Mouse (Mus musculus) liver, embryonic 14.5 days (tissue): ENCODE results near the gene St14. TPM values are rescaled to one million over a fixed set of nuclear protein-coding genes. Genes with fewer than 3 reads are reported as not detected.

ENCODE experiments used
- ATAC-seq: fragments of 200-750 bp; cut with Nextera tagmentation; 2 replicates; pipeline ENCODE4 v1.8.0; 2017; ENCODE audit warnings: moderate number of reproducible peaks, mild to moderate bottlenecking, moderate library complexity; ENCODE audit not compliant: insufficient read depth
- DNase-seq, 3 experiments: peaks; one replicate each; pipeline ENCODE4 v3.0.0-alpha.2; 2012 to 2013; ENCODE audit warnings: low read depth in 3 of 3, low spot score in 3 of 3
- H3K27ac ChIP-seq: fragments of 300-500 bp; sonication (generic); 2 replicates; pipeline ENCODE4 v1.5.1; 2014; ENCODE audit warnings: moderate library complexity, mild to moderate bottlenecking, control low read depth, inconsistent platforms
- H3K27me3 ChIP-seq: fragments of 300-500 bp; sonication (generic); 2 replicates; pipeline ENCODE4 v1.6.1; 2014; ENCODE audit warnings: mild to moderate bottlenecking, low read length, moderate library complexity; ENCODE audit not compliant: control insufficient read depth, insufficient read depth
- H3K36me3 ChIP-seq: fragments of 300-500 bp; sonication (generic); replicated peaks from 2 replicates; pipeline ENCODE4 v1.6.1; 2014; ENCODE audit warnings: low read depth; ENCODE audit not compliant: control insufficient read depth, insufficient read depth
- H3K4me1 ChIP-seq, 2 experiments: fragments of 200-500 bp in 1 of 2; fragments of 300-500 bp in 1 of 2; sonication (generic) in 1 of 2; replicated peaks; 2 replicates each; pipeline ENCODE4 v1.6.1; 2012 to 2014; ENCODE audit warnings: antibody characterized with exemption in 1 of 2, inconsistent platforms in 1 of 2, low read length in 1 of 2; ENCODE audit not compliant: control insufficient read depth in 2 of 2, insufficient read depth in 2 of 2
- H3K4me2 ChIP-seq: fragments of 300-500 bp; sonication (generic); 2 replicates; pipeline ENCODE4 v1.6.1; 2014; ENCODE audit warnings: low read depth, mild to moderate bottlenecking, control low read depth, moderate library complexity
- H3K4me3 ChIP-seq, 2 experiments: fragments of 200-500 bp in 1 of 2; fragments of 300-500 bp in 1 of 2; sonication (generic) in 1 of 2; 2 replicates each; pipeline ENCODE4 v1.5.1; 2012 to 2014; ENCODE audit warnings: low read depth in 2 of 2, low read length in 2 of 2, mild to moderate bottlenecking in 2 of 2, control low read depth in 1 of 2, inconsistent platforms in 1 of 2, moderate library complexity in 1 of 2; ENCODE audit not compliant: insufficient read depth in 1 of 2
- H3K9ac ChIP-seq: fragments of 300-500 bp; sonication (generic); replicated peaks from 2 replicates; pipeline ENCODE4 v1.6.1; 2014; ENCODE audit warnings: mild to moderate bottlenecking, control low read depth, moderate library complexity
- H3K9me3 ChIP-seq: fragments of 300-500 bp; sonication (generic); 2 replicates; pipeline ENCODE4 v1.6.1; 2016; ENCODE audit warnings: low read length, mixed read lengths; ENCODE audit not compliant: control insufficient read depth
- CTCF ChIP-seq: IDR thresholded peaks from 2 replicates; pipeline ENCODE4 v1.5.1; 2016; ENCODE audit warnings: antibody characterized with exemption, low read depth, control low read depth
- EP300 ChIP-seq: IDR thresholded peaks from 2 replicates; pipeline ENCODE4 v1.6.1; 2016; ENCODE audit warnings: antibody characterized with exemption, low read depth
- WGBS: fragments of 180-500 bp; shearing (Covaris S2); extraction: QIAGEN DNeasy Blood & Tissue Kit; methylation state at CpG from one replicate; pipeline ENCODE4 v1.1.7; 2014; ENCODE audit not compliant: insufficient replicate concordance; 5-methylcytosine and 5-hydroxymethylcytosine counted together
- polyA plus RNA-seq, 2 experiments: library from polyadenylated mRNA; depleted of rRNA in 1 of 2; stranded (reverse) in 1 of 2; unstranded in 1 of 2; fragments of >200 nt; fragmentation: Nextera tagmentation in 1 of 2; extraction: Ambion mirVana in 1 of 2; gene quantifications; 2 replicates each; pipeline versions ENCODE4 v1.2.1 to v1.2.3; 2012 to 2014

Gene St14
- polyA plus RNA-seq, 2 experiments: 0.33 to 0.37 TPM

DNA sequence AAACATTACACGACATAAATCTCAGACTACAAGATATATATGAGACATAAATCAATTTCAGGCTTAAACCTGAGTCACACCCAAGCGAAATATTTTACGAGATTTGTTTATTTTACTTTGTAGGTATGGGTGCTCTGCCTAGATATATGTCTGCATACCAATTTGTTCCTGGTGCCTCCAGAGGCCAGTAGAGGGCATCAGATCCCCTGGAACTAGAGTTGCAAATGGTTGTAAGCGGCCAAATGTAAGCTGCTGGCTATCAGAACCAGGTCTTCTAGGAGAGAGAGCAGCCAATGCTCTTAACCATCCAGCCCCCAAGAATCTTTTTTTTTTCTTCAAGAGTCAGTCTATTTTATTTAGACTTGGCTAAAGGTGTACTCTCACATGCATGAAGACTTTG, 28.3 kb upstream of the St14 start:
- Histone ChIP-seq H3K9ac (no peak overlapping the region), H3K36me3 (peaks cover 71% of the 10 kb centered on the region), H3K27ac (no peak overlapping the region), H3K4me2 (no peak overlapping the region), H3K4me1 (no peaks in the 10 kb centered on the region), H3K4me3 (no peak overlapping the region), H3K27me3 (no peaks in the 10 kb centered on the region), H3K9me3 (no peaks in the 10 kb centered on the region)
- DNase-seq (peak in 2 of 3 experiments; percentile 9 to 22), ATAC-seq (no peak)
- TF ChIP-seq CTCF (peak; percentile 60), EP300 (no peak)
- WGBS: 79% methylated on average over 4 of the region's 4 CpGs

DNA sequence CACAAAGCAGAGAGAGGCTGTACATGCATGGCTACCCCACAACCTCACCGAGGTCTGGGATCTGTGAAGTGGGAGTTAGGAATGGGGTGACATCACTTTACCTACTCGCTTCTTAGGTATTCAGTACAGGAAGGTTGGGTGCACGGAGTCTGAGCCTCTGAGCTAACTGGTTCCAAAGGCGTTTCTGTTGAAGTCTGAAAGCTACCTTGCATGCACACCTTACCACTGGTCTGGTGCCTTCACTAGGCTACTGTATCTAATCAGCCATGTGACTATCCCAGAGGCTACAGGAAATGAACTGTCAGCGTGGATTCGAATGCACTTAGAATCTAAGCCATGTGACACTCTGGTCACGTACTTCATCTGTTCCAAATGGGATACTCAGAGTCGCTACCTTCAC, 24.9 kb upstream of the St14 start:
- H3K9me3 ChIP-seq: no peaks in the 10 kb centered on the region
- H3K36me3 ChIP-seq: peaks cover 68% of the 10 kb centered on the region
- ATAC-seq: no peak
- TF ChIP-seq EP300 (no peak), CTCF (no peak)
- 75% methylated on average over 8 of the region's 8 CpGs for WGBS
- no peak overlapping the region for H3K4me3 ChIP-seq
- no peak for DNase-seq
- H3K4me2 ChIP-seq: no peak overlapping the region
- no peaks in the 10 kb centered on the region for H3K4me1 ChIP-seq
- H3K27me3 ChIP-seq: no peaks in the 10 kb centered on the region
- H3K27ac ChIP-seq: no peak overlapping the region
- no peak overlapping the region for H3K9ac ChIP-seq

DNA sequence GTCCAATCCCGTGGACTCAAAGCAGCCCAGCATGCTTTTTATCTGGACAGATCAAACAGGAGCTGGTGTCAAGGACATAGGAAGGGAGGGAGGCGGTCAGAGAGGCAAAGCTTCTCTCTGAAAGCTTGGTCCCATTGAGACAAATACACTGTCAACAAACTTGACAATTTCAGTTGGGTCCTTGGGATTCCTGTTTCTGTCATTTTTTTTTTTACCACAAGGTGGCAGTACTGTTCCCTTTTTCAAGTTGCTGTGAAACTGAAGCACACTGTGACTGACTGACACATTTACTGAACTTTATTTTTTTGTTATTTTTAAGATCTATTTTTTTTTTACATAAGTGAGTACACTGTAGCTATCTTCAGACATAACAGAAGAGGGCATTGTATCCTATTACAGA, 19.4 kb upstream of the St14 start:
- Histone ChIP-seq H3K9me3 (no peaks in the 10 kb centered on the region), H3K9ac (no peak overlapping the region), H3K4me3 (no peak overlapping the region), H3K27ac (no peak overlapping the region), H3K36me3 (peaks cover 55% of the 10 kb centered on the region), H3K27me3 (no peaks in the 10 kb centered on the region), H3K4me1 (no peaks in the 10 kb centered on the region), H3K4me2 (no peak overlapping the region)
- peak; percentile 71 for TF ChIP-seq CTCF
- TF ChIP-seq EP300: no peak
- ATAC-seq (no peak), DNase-seq (peak; percentile 36 to 45 (median 37))
- 60% methylated on average over 2 of the region's 2 CpGs for WGBS

DNA sequence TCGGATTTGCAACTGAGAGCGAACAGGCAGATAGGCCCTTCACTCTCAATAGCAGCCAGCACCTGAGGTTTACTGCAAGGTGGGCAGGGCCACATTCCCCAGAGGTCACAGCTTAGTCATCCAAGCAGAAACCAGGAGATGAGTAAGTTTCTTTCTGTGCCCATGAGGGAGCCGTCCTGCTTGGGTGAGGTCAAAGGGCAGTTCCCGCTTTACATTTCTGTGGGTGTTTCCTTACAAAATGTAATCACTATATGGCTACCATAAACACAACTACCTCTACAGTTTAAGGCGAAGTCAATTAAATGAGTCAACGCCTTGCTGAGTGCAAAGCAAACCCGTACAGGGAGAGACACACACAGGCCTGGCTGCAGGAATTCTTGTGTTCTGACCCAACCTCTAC, 16.5 kb upstream of the St14 start:
- Histone ChIP-seq H3K4me1 (peaks cover 0 to 4% of the 10 kb centered on the region in 2 experiments; a peak in 1 of 4 replicates), H3K27me3 (no peaks in the 10 kb centered on the region), H3K9ac (no peak overlapping the region), H3K9me3 (no peaks in the 10 kb centered on the region), H3K4me2 (no peak overlapping the region), H3K4me3 (no peak overlapping the region), H3K36me3 (peaks cover 38% of the 10 kb centered on the region), H3K27ac (no peak overlapping the region)
- 85% methylated on average over 7 of the region's 7 CpGs for WGBS
- no peak for TF ChIP-seq CTCF
- no peak for TF ChIP-seq EP300
- ATAC-seq (no peak), DNase-seq (no peak)

DNA sequence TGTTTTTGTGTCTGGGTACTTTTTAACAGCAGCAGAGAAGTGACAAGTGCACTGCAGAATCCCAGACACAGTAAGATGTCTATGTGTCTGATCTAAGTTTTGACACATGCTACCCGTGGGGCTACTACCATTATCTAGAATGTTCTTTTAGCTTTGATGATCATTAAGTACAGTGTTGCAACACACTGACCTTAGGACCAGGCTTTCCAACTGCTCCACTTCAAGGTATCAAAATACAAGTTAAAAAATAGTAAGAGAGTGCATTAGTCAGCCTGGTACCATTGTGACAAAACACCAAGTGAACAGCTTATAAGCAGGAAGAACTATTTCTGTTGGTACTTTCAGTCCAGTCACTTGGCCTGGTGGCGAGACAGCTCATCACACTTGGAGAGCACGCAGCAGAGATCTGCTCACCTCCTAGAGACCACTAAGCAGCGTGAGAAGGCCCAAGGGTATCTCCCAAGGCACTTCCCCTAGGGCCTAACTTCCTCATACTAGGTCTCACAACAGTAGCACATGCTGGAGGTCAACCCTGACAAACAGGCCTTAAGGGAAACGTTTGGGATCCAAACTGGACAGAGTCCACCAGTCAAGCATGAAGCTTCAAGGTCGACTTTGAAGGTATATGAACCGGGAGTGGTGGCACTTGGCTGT, 13.7 kb upstream of the St14 start:
- H3K27ac ChIP-seq: no peak overlapping the region
- DNase-seq: no peak
- H3K9me3 ChIP-seq: no peaks in the 10 kb centered on the region

More for the DNA sequence above, 13.7 kb upstream of the St14 start:
- TF ChIP-seq CTCF (no peak), EP300 (no peak)
- 42% methylated on average over 7 of the region's 7 CpGs for WGBS
- H3K27me3 ChIP-seq: no peaks in the 10 kb centered on the region
- H3K4me1 ChIP-seq: peaks cover 0 to 4% of the 10 kb centered on the region in 2 experiments; a peak in 1 of 4 replicates
- H3K4me3 ChIP-seq: no peak overlapping the region
- no peak overlapping the region for H3K9ac ChIP-seq
- H3K36me3 ChIP-seq: peaks cover 17% of the 10 kb centered on the region
- no peak for ATAC-seq
- H3K4me2 ChIP-seq: no peak overlapping the region
